Mouse (Mus musculus): ENCODE measurements around the gene Dcp1a. TPM values are rescaled to one million over a fixed set of nuclear protein-coding genes. Genes with fewer than 3 reads are reported as not detected.
"Not testable (repeated sequence)": the region's sequence is repeated elsewhere in the genome, so short reads cannot be mapped to it uniquely, and the experiment has no call there.

Dcp1a gene
- total RNA-seq, 2 experiments from 2014 or later, result 35.0 to 38.2 TPM

DNA sequence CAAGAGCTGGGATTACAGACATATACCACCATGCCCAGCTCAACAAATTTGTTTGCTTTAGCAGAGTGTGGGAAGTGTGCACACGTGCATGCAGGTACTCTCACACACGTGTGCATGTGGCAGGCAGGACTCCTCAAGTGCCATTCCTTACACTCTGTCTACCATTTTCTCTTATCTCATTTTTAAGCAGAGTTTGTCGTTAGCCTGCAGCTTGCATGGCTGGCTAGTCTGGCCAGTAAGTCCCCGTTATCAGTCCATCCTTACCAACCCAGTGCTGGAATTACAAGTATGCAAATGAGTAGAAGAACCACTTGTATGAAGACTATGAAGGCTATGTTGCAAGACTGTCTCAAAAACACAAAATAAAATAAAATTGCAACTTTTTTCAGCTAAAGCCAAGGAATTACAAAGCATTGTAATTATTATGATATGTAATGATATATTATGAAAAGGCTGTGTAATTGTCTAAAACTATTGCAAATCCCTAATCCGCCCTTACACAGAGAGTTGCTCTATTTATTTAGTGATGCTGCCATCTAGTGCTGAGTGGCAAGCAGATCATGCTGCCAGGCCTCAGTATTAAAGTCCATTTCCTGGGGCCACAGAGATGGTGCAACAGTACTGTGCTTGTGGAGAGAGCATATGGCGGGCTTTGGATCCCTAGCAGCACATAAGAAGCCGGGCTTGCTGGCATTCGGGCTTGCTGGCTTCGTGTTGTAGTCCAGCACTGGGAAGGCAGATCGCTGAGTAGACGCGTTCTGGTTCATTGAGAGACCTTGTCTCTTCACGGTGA, 36.8 kb downstream of the Dcp1a start:
- ATAC-seq (replicated peaks; ENCODE audit: poor library complexity, severe bottlenecking), result peak; percentile 93

DNA sequence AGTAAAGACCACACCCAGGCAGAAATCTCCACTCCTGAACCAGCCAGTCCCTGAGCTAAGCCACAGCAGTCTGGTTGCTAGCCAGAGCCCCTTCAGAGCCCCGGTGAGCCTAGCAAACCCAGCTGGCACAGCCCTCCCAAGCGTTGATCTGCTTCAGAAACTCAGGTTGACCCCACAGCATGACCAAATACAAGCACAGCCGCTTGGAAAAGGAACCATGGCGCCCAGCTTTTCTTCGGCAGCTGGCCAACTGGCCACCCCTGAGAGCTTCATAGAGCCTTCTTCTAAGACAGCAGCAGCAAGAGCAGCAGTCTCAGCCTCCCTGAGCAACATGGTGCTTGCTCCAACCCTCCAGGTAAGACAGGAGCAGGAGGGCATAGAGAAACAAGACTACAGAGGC, 40.0 kb downstream of the Dcp1a start:
- ATAC-seq (replicated peaks; ENCODE audit: poor library complexity, severe bottlenecking), result no peak

DNA sequence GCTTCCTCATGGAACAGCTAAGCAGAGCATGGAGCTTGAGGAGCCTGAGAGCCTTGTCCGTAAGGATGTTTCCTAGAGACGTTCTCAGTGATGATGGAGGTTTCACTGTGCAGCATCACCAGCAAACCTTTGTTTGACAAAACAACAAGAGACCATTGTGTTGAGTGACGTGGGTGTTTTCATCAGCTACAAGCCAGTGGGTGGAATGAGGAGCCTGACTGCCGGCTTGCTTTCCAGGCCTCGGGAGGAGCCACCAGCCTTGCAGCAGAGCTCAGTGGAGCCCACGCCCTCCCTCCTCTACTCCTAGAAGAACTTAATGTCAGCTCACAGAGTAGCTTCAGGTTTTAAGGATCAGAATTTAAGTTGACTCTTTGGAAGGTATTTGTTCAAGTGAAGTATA, 44.0 kb downstream of the Dcp1a start:
- ATAC-seq (replicated peaks; ENCODE audit: poor library complexity, severe bottlenecking), result no peak

DNA sequence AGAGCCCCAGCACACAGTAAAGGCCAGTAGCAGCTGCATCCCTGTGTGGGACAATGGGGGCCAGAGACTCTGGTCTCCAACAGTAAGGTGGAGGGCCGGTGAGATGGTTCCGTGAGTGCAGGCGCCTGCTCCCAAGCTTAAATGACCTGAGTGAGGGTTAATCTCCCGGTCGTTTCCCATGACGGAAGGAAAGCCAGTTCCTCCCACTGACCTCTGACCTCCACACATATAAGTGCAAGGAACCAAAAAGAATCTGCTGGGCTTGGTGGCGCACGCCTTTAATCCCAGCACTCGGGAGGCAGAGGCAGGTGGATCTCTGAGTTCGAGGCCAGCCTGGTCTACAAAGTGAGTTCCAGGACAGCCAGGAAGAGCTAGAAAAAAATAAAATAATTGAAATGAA, 49.1 kb downstream of the Dcp1a start:
- ATAC-seq (replicated peaks; ENCODE audit: poor library complexity, severe bottlenecking), result no peak

DNA sequence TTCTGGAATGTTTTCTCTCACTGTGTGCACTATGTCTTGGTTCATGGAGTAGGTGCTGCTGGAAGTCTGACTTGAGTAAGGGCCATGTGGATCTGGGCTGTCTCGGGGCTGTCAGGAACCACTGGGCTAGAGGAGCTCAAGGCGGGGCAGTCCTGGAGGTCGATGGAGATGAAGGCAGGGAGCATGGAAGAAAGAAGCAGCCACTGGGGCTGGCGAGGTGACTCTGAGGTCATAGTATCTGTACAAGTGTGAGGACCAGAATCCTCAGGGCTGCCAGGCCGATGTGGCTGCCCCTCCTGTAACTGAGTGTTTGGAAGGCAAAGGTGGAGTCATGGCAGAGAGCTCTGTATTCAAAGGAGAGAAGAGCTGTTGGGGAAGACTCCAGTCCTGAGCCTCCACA, 49.6 kb downstream of the Dcp1a start:
- no peak for ATAC-seq (replicated peaks; ENCODE audit: poor library complexity, severe bottlenecking)

DNA sequence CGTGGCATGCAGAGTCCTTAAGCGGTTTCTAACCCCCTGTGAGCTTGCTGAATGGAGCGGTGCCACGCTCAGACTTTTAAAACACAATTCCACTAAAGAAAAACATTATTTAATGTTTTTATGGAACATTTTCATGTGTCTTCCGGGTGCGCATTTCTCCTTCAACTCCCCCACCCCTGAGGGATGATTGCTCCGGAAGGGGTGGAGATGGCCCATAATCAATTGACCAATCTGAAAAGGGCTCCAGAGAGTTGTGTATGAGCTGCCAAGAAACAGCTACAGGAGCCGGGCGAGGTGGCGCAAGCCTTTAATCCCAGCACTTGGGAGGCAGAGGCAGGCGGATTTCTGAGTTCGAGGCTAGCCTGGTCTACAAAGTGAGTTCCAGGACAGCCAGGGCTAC, 50.1 kb downstream of the Dcp1a start:
- no peak for ATAC-seq (replicated peaks; ENCODE audit: poor library complexity, severe bottlenecking)

DNA sequence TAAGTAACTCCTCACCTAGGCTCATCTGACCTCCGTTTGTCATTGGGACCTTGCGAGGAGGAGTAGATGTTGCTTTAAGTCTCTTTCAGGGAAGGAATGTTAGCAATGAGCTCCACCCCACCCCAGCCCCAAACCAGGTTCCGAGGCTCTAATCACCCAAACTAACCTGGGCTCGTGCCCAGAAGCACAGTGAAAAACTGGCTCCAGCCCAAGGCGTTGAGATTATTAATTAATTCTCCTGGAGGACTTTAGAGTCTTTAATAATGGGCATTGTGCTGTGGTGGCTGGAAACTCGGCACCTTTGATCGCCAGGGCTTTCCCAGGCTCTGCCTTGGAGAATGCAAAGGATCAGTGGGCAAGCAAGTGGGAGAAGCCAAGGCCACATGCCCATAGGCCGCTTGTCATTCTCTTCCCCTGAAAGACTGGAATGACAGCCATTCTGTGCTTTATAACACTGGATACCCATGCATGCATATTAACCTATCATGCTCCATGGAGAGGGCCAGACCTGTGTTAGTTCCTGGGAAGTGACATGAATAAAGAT, 51.5 kb downstream of the Dcp1a start:
- ATAC-seq (replicated peaks; ENCODE audit: poor library complexity, severe bottlenecking), result no peak

DNA sequence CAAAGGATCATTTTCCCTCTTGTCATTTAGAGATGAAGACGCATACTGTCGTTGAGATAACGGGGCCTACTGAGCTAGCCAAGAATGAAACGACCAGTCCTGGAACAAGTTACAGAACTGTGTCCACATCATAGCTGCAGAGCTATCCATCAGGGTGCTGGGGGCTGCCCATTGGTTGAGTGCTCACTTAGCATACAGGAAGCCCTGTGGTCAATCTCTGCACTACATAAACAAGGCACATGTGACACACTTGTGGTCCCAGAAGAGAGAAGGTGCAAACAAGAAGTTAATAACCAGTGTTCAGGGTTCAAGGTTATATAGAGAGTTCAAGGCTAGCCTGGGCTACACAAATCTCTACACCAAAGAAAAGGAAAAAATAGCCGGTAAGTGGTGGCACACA, 52.1 kb downstream of the Dcp1a start:
- ATAC-seq (replicated peaks; ENCODE audit: poor library complexity, severe bottlenecking), result peak; percentile 52

DNA sequence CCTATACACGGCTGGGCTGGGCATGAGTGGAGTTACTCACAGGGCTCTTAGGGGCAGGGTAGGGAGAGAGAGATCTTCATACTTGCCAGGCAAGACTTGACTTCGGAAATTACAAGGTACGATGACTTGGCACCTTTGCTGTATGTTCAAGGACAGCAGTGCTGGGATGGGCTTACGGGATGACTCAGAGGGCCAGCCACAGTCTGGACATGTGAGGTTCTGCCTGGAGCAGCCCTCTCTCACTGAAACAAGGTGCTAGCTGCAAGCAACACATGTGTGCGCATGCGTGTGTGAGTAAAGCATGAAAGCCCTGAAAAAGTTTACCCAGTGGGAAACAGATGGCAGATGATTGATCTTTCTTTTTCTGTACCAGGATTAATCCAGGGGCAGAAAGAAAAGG, 52.6 kb downstream of the Dcp1a start:
- ATAC-seq (replicated peaks; ENCODE audit: poor library complexity, severe bottlenecking), result no peak

DNA sequence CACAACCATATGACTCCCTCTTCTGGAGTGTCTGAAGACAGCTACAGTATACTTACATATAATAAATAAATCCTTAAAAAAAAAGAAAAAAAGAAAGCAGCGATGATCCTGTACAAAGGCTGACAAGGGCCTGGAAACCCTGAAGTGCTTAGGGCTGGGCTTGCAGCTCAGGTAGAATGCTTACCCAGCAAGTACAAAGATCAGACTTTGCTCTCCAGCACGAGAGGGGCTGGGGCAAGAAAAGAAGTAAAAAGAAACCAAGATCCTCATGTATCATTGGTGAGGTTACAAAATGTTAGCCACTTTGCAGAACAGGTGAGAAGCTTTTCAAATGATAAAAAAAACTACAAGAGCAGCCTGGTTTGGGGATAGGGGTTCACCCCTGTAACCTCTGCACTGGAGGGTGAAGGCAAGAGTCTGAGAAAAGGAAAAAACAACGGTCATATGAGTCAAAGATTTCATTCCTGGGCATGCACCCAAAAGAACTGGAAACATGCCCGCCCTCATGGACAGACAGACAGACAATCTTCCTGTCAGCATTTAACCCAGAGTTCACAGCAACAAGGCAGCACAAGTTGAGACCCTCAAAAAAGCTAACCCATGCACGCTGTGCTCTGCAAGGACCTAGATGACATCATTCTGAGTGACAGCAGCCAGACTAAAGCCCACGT, 54.6 kb downstream of the Dcp1a start:
- no peak for ATAC-seq (replicated peaks; ENCODE audit: poor library complexity, severe bottlenecking)

DNA sequence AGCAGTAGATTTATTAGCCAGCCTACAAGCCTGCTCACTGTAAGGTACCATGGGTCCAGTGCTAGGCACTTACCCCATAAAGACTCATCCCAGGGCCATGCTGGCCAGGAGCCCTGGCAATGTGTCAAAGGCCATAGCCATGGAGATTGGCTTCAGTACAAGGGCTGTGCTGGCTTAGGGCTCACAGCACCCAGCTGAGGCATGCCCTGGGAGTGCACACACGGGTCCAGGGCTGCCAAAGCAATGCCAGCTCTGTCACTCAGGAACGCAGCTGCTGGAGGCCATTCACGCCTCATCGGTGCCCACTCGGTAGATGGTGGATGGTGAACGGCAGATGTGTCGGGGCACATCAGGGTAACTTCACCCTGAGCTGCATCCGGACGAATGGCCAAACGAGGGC, 62.2 kb downstream of the Dcp1a start:
- ATAC-seq (replicated peaks; ENCODE audit: poor library complexity, severe bottlenecking), result no peak

DNA sequence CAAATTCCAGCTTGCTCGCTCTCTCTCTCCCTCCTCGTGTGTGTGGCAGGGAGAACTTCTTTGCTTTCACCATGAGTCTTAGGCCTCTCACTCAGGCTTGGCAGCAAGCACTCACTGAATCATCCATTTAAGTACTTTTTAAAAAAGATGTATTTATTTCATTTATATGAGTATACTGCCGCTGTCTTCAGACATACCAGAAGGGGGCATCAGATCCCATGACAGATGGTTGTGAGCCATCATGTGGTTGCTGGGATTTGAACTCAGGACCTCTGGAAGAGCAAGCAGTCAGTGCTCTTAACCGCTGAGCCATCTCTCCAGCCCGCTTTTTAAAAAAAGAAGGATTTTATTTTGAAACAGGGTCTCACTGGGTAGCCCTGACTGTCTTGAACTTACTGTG, 64.0 kb downstream of the Dcp1a start:
- ATAC-seq (replicated peaks; ENCODE audit: poor library complexity, severe bottlenecking), result not testable (repeated sequence)

DNA sequence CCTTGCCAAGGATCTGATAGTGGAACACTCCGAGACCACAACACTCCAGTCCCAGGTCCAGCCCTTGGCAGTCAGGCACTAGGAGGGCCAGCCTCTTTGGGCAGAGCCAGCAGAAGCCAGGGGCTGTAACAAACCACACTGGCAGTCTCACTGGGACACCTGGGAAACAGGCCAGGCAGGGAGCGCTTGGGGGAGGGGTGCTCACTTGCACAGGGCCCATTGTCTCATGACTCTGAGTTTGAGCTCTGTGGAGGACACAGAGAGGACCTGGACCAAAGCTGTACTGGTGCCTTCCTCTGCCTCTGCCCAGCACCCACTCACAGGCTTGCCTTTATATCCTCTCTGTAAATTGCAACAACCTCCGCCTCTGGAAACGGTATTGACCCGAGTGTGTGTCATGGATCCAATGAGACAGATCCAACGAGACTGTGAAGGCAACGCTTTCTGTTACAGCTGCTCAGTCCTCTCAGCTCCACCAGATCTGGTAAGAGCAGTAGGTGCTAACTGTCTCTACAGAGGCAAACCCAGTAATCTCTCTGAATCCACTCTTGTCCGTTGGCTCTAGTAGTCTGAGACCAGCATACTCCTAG, 68.9 kb downstream of the Dcp1a start, which contains the start of gene Tkt:
Gene Tkt, plus strand, starts transcription at position 229 of the 590 bp plus-strand sequence.
- ATAC-seq (replicated peaks; ENCODE audit: poor library complexity, severe bottlenecking), result 0 out of 2 replicates have a peak, but pooled peaks have one; percentile 1

DNA sequence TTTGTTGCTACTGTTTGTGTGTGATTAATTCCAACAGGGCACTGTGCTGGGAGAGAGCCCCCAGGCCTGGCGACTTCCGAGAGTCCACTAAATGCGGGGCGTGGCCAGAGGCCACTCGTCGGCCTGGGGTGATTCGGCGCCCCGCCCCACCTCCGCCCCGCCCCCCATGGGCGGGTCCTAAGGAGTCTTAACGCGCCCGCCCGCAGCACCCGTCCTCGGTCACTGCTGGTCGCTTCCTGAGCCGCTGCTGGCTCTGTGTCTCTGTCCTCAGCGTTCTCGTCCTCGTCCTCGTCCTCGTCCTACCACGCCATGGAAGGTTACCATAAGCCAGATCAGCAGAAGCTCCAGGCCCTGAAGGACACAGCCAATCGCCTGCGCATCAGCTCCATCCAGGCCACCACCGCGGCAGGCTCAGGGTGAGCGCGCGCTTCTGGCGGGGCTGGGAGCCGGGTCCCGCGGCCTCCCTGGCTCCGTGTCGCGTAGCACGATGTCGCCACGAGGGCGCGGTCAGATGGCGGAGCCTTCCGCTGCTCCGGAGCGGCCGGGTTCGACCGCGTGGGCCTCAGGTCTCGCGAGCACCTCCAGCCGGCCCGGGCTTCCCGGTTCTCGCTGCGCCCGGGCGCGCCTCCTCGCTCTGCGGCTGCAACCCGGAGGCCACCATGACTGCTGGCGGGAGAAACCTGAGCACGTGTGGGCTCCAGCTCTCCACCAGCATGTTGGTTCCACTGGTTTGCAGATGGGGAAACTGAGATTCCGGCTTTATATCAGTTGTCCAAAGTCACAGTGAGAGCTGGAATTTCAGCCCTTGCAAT, 69.8 kb downstream of the Dcp1a start:
- peak; percentile 60 for ATAC-seq (replicated peaks; ENCODE audit: poor library complexity, severe bottlenecking)

DNA sequence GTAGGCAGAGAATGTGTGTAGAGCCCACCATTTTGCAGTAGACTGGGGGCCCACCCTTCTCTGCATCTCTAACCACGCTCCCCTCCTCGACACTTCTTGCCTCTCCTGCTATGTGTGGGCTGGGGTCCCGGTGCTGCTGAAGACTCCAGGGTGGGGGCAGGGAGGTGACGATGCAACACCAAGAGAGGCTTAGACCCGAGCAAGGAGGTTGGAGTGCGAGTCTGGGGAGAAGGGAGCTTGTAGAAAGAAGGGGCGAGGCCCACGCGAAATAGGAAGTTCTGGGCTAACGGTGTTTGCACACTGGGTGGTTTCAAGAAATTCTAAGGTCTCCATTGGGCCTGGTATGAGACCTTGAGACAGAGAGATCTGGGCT, 70.4 kb downstream of the Dcp1a start:
- peak; percentile 14; the same call in 1 of the 2 replicates for ATAC-seq (replicated peaks; ENCODE audit: poor library complexity, severe bottlenecking)

DNA sequence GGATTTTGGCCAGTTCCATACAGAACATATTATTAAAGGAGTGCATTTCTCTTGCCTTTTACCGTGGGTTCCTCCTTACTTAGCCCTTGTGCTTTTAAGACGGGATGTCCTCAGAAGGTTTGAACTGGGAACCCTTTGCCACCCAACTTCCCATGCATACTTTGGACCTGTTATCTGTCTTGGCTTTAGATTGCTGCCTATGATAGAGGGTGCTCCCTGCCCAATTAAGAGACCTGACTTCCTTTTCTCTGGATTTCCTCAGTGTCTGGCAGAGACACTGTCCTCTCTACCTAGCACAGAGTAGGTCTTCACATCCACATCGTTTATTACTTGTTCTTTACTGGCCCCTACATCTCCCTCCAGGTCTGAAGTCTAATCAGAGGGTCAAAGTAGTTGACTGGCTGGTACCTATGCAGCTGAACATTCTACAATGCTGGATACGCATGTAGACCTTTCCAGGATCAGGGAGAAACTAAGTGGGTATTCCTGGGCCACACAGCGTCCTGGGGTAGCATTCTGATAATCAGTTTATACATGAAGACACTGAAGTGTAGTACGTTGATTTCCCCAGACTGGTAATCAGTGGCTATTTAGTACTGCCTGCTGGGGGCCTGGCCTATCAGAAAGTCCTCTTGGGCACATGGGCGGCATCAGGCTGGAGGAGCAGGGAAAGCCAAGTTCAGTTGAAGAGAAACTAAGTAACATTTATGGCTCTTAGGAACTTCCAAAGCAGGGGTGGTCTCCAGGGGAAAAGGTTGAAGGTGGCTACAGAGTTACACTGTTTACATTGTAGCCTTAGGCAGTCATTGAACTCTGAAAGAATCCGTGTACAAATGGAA, 71.1 kb downstream of the Dcp1a start:
- ATAC-seq (replicated peaks; ENCODE audit: poor library complexity, severe bottlenecking), result no peak

DNA sequence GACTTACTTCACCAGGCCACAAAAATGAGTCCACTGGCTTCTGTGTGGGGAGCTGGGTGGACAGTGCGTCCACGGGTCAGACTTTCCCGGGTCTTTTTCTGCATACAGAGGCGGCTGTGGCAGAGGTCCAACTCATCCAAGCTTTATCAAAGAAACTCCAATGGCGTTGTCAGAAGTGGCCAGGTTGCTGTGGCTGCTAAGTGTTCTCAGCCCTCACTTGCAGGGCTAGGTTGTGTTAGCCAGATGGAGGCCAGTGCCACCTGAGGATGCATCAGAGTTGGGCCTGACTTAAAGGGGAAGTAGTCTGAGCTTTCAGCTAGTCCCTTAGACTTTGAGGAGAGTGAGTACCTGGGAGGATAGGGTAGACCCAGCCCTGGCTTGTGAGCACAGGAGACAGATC, 72.2 kb downstream of the Dcp1a start:
- no peak for ATAC-seq (replicated peaks; ENCODE audit: poor library complexity, severe bottlenecking)

DNA sequence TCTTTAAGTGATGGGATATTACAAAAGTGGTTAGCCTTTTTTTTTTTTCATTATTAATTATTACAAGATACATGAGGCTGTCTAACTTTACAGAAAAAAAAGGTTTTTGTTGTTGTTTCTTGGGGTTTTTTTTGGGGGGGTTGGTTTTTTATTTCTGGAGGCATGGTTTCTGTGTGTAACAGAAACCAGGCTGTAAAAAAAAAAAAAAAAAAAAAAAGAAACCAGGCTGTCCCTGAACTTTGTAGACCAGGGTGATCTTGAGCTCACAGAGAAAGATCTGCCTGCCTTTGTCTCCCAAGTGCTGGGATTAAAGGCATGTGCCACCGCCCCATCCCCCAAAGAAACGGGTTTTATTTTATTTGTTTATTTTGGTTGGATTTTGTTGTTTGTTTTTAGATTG, 72.6 kb downstream of the Dcp1a start:
- no peak for ATAC-seq (replicated peaks; ENCODE audit: poor library complexity, severe bottlenecking)

DNA sequence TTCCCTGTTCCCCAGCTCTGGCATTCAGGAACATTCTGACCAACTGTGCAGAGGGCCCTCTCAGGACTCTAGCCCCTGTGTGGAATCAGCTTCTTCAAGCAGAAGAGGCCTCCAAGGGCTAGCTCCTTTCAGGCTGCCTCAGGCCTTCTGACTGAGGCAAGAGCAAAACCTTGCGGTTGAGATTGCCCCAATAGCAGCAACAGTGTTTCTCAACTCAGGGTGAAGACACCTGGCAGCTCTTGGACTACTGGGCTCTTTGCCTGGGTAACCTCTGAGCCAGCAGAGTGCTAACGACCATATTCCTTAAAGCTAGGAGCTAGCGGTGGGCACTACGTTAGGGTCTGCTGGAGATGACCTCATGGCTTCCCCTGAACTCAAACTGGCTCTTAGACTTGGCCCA, 73.8 kb downstream of the Dcp1a start:
- peak; percentile 61 for ATAC-seq (replicated peaks; ENCODE audit: poor library complexity, severe bottlenecking)

DNA sequence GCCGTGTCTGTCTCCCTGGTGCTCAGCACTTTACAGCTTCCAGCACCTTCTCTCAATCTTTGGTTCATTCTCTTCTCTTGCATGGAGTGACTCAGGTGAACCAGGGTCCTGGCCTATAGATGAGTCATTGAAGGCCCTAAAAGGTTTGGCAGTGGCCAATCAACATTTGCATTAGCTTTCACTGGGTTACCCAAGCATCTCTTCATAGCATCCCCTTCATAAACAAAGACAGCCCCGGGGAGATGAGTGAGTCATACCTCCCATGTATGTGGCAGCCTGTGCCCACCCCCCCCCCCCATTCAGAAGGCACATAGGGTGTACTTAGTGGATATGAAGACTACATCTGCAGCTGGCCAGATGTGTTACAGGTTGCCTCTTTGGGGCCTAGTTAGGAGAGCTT, 77.3 kb downstream of the Dcp1a start:
- no peak for ATAC-seq (replicated peaks; ENCODE audit: poor library complexity, severe bottlenecking)
